Mouse (Mus musculus): ENCODE results near the gene Slco1a5. TPM values are rescaled to one million over a fixed set of nuclear protein-coding genes. Genes with fewer than 3 reads are reported as not detected.

Gene Slco1a5
- polyA plus RNA-seq, 1 experiment from 2014 or later = 0.16 TPM

Other genes with a start within 250 kb of the Slco1a5 start
- gene Slco1a6, start 114.5 kb downstream of the Slco1a5 start, polyA plus RNA-seq (2015; fragmentation: Nextera tagmentation; extraction: Ambion mirVana) = not detected in 2 replicates
- not detected in 2 replicates for gene Iapp, start 24.6 kb downstream of the Slco1a5 start, polyA plus RNA-seq (2015; fragmentation: Nextera tagmentation; extraction: Ambion mirVana)
- gene Pyroxd1, start 22.7 kb upstream of the Slco1a5 start, polyA plus RNA-seq (2015; fragmentation: Nextera tagmentation; extraction: Ambion mirVana) = 15.8 and 15.9 TPM in 2 replicates
- 24.3 and 25.5 TPM in 2 replicates for gene Recql, start 64.1 kb upstream of the Slco1a5 start, polyA plus RNA-seq (2015; fragmentation: Nextera tagmentation; extraction: Ambion mirVana)
- 81.2 and 85.6 TPM in 2 replicates for gene Golt1b, start 64.2 kb upstream of the Slco1a5 start, polyA plus RNA-seq (2015; fragmentation: Nextera tagmentation; extraction: Ambion mirVana)
- 0.49 and 0.50 TPM in 2 replicates for gene Spx, start 90.5 kb upstream of the Slco1a5 start, polyA plus RNA-seq (2015; fragmentation: Nextera tagmentation; extraction: Ambion mirVana)
- gene Gys2, start 150.1 kb upstream of the Slco1a5 start, polyA plus RNA-seq (2015; fragmentation: Nextera tagmentation; extraction: Ambion mirVana) = 0.91 TPM in 1 of 2 replicates, not detected in the other
- 226 and 231 TPM in 2 replicates for gene Ldhb, start 185.0 kb upstream of the Slco1a5 start, polyA plus RNA-seq (2015; fragmentation: Nextera tagmentation; extraction: Ambion mirVana)
- 17.8 and 18.8 TPM in 2 replicates for gene Kcnj8, start 248.6 kb upstream of the Slco1a5 start, polyA plus RNA-seq (2015; fragmentation: Nextera tagmentation; extraction: Ambion mirVana)

Data from lung, embryonic 16.5 days (tissue).